15 mouse cellular contexts compared by ENCODE assay signal in genomic region chr16:31766715-31767114, GRCm38 (mm10).
DNase-seq lines count a peak whose midpoint lies in the region; ATAC-seq and TF ChIP-seq lines count a peak whose summit lies in the region.
"Had no signal": no experiment of that assay in that cellular context is flagged by ENCODE, and none has a peak within 500 bp of the region (broad histone marks: within the 10 kb centered on the region; RNA-seq: fewer than 3 reads in every experiment).

No protein-coding gene starts in this region.

- no peak overlapping the region for H3K4me2 ChIP-seq in forebrain, embryonic 15.5 days (replicated peaks)
- no peak overlapping the region for H3K4me2 ChIP-seq in midbrain, postnatal 0 days (ENCODE audit: low read depth, low read length, poor library complexity, severe bottlenecking)
- H3K4me2 ChIP-seq: embryonic facial prominence, embryonic 15.5 days; heart, embryonic 12.5 days; liver, embryonic 13.5 days had no signal

- intact Hi-C loops in heart, postnatal 36 days (cut with DNase I): no loop called here

- no peaks in the 10 kb centered on the region for H3K9me3 ChIP-seq in forebrain, embryonic 15.5 days
- no peaks in the 10 kb centered on the region for H3K9me3 ChIP-seq in midbrain, postnatal 0 days (ENCODE audit: low read length)
- H3K9me3 ChIP-seq: embryonic facial prominence, embryonic 15.5 days; heart, embryonic 12.5 days; liver, embryonic 13.5 days had no signal

- H3K36me3 ChIP-seq in forebrain, embryonic 15.5 days: no peaks in the 10 kb centered on the region
- H3K36me3 ChIP-seq in midbrain, postnatal 0 days (ENCODE audit: insufficient read depth, low read length): no peaks in the 10 kb centered on the region
- H3K36me3 ChIP-seq: embryonic facial prominence, embryonic 15.5 days; liver, embryonic 13.5 days had no signal

- no peak overlapping the region for H3K9ac ChIP-seq in forebrain, embryonic 15.5 days (replicated peaks)
- H3K9ac ChIP-seq in midbrain, postnatal 0 days (replicated peaks; ENCODE audit: low read length, poor library complexity, severe bottlenecking): no peak overlapping the region
- H3K9ac ChIP-seq: embryonic facial prominence, embryonic 15.5 days; heart, embryonic 12.5 days; liver, embryonic 13.5 days had no signal

- H3K4me1 ChIP-seq in forebrain, embryonic 15.5 days: no peaks in the 10 kb centered on the region
- no peaks in the 10 kb centered on the region for H3K4me1 ChIP-seq in midbrain, postnatal 0 days (ENCODE audit: insufficient read depth, low read length)
- H3K4me1 ChIP-seq: embryonic facial prominence, embryonic 15.5 days; heart, embryonic 12.5 days; liver, embryonic 13.5 days had no signal

- peak overlapping the region; percentile 90 for H3K27ac ChIP-seq in layer of hippocampus, adult 2 months
- peak overlapping the region; percentile 50; the same call in 1 of the 2 replicates for H3K27ac ChIP-seq in forebrain, embryonic 15.5 days (replicated peaks)
- H3K27ac ChIP-seq in midbrain, postnatal 0 days (ENCODE audit: low read depth, low read length): peak overlapping the region; percentile 43; the same call in 1 of the 2 replicates
- H3K27ac ChIP-seq: embryonic facial prominence, embryonic 15.5 days; liver, embryonic 13.5 days had no signal

- WGBS in forebrain, embryonic 15.5 days: 17% methylated on average over 3 of the region's 3 CpGs
- 13% methylated on average over 3 of the region's 3 CpGs for WGBS in midbrain, postnatal 0 days

- peak; percentile 91 for ATAC-seq in forebrain, embryonic 15.5 days (replicated peaks)
- peak; percentile 88; the same call in 1 of the 2 replicates for ATAC-seq in midbrain, postnatal 0 days (ENCODE audit: low FRiP score)
- ATAC-seq: inflammation-experienced regulatory T-cells, adult 6 months had no signal

- TF ChIP-seq CTCF in layer of hippocampus, adult 2 months (conservative IDR thresholded peaks at IDR 0.05): no peak
- TF ChIP-seq CTCF in midbrain, postnatal 0 days (IDR thresholded peaks at IDR 0.05): no peak

- peak overlapping the region; percentile 32; the same call in 1 of the 2 replicates for H3K4me3 ChIP-seq in layer of hippocampus, adult 2 months
- H3K4me3 ChIP-seq in forebrain, embryonic 15.5 days: no peak overlapping the region
- H3K4me3 ChIP-seq in midbrain, postnatal 0 days (ENCODE audit: low read depth, low read length): no peak overlapping the region
- H3K4me3 ChIP-seq: embryonic facial prominence, embryonic 15.5 days; heart, embryonic 12.5 days; liver, embryonic 13.5 days had no signal

- no peaks in the 10 kb centered on the region for H3K27me3 ChIP-seq in forebrain, embryonic 15.5 days
- H3K27me3 ChIP-seq in midbrain, postnatal 0 days (ENCODE audit: insufficient read depth, low read length): no peaks in the 10 kb centered on the region
- H3K27me3 ChIP-seq: embryonic facial prominence, embryonic 15.5 days; heart, embryonic 12.5 days; liver, embryonic 13.5 days had no signal

- peak in 1 of 2 experiments; percentile 51 for DNase-seq in layer of hippocampus, adult 2 months (ENCODE audit: low spot score in 2 of 2)
- DNase-seq in layer of hippocampus, postnatal 10 days (ENCODE audit: low spot score in 2 of 2): no peak
- peak; percentile 74 for DNase-seq in brain, adult 2 months (ENCODE audit: low read depth, low spot score)
- DNase-seq in midbrain, postnatal 0 days (ENCODE audit: low spot score): peak; percentile 84
- no peak for DNase-seq in gastrocnemius, adult 8-10 months (ENCODE audit: low spot score in 2 of 2)
- DNase-seq in heart, postnatal 36 days: no peak
- DNase-seq: cerebellum, adult 2 months; kidney, postnatal 14 days; liver, embryonic 13.5 days; lung, postnatal 36 days; thymus, postnatal 4 days had no signal

Comparison
In these comparisons a context has a peak if more than half of its experiments do, and no peak if none do; other contexts are left out.
1. DNase-seq: peak in brain, adult 2 months (single experiment) and midbrain, postnatal 0 days (single experiment); none in layer of hippocampus, postnatal 10 days (0 of 2), gastrocnemius, adult 8-10 months (0 of 2) and heart, postnatal 36 days (0 of 2).
2. Peak in every context shown above with its lines, with median percentiles within 50 percentile points of each other: H3K27ac ChIP-seq.